Mouse (Mus musculus) activated CD4-positive, CD25-positive, alpha-beta regulatory T cell, adult 4 months (primary cell): ENCODE data around the gene Tmprss4. TPM values are rescaled to one million over a fixed set of nuclear protein-coding genes. Genes with fewer than 3 reads are reported as not detected.

Source experiments
- ATAC-seq: one replicate; pipeline ENCODE4 v1.8.0; 2017
- polyA plus RNA-seq, 2 experiments: library from polyadenylated mRNA; unstranded; fragments of 100-300 nt; shearing (Covaris generic); gene quantifications; one replicate each; pipeline ENCODE4 v1.2.1; 2017

Tmprss4 gene
- not detected for polyA plus RNA-seq

DNA sequence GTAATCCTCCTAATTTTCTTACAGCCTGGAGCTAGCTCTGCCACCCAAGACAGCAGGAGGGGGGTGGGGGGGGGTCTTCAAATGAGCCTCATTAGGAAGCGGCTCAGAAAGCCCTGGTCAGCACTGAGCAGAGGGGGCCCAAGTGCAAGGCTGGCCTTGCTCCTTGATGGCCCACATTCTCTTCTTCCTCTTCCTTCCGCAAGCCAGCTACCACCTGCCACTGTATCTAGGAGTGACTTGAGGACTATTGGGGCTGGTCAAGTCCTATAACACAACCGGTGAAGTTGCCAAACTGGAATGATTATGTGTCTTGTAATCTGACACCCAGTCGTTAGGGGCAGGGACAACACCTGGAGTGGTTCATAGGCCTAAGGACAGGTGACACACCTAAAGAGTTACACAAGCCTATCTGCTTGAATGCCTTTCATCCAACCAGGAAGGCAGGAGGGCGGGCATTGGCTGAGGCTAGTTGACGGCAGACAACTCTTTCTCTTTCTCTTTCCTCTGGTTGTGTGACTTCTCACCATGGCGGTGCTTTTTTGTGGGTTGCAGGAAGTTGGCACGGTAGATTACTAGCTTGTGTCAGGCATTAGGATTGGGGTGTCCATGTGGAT, at the start of gene Tmprss4:
TSS of gene Tmprss4 (minus strand) at position 296 of the 614 bp plus-strand sequence.
- ATAC-seq, result peak; percentile 57

DNA sequence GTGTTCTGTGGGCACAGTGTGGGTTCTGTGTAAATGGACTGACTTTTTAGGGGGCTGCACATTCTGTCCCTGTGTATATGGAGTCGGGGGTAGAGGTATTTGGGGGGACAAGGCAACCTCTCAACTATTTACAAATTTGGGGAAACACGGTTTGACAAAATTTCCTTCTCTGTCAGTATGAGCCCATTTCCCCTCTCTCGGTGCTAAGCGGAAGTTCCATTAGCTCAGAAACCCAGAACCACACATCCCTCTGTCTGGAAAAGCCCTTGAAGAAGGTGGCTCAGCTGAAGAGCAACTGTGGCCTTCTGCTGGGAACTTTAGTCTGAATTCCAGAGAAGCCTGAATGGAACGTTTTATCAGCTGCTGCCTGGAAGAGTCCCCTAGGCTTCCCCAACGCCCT, 48.5 kb upstream of the Tmprss4 start:
- no peak for ATAC-seq

DNA sequence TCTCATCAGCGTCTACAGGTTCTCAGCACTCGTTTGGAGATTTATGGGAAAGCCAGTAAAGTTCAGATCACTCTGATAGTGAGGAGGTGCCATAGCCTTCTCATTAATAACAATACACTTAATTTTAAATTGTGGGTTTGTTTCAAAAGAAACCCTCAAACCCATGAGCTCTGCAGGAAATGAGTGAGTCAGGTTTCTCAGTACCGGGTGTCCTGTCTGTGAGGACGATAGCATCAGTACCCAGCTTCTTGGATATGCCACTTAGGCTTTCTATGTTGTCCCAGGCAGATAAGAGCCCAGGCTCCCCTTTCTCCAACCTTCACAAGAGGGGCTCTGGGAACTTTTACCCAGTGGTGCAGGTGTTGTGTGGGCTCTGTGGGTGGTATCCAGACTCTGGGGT, 48.1 kb upstream of the Tmprss4 start:
- ATAC-seq, result peak; percentile 50

DNA sequence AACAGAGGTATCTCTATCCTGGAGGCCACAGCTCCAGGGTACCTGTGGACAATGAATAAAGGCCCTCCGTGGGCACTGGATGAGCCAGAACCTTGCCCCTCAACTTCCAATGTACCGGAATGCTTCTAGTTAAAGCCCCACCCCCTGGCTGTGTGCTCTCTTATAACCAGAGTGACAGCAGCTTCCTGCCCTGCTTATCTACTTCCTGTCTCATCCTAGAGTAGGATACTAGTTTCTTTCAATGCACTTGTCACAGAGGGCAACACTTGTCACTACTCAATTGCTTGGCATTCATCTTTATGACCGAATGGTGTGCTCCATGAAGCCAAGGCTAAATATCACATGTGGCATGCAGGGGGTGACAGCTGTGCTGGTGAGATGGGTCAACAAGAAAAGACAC, 47.4 kb upstream of the Tmprss4 start:
- ATAC-seq, result peak; percentile 61

DNA sequence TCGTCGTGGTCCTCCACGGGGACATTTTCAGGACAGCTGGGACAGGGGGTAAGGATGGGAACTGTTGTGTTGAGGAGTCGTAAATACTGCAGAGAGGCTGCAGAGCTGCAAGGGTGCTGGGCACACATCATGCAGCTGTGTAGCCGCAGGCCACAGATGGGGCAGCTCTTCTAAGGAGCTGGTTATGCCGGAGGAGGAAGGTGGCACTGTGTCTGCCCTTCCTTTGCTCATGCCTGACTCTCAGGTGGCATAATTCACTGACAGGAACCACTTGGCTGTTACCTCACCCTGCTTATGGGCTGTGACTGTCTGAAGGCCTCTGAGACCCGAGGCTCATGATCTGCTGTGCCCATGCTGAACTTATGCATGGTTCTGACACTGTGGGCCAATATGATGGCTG, 46.4 kb upstream of the Tmprss4 start:
- no peak for ATAC-seq

DNA sequence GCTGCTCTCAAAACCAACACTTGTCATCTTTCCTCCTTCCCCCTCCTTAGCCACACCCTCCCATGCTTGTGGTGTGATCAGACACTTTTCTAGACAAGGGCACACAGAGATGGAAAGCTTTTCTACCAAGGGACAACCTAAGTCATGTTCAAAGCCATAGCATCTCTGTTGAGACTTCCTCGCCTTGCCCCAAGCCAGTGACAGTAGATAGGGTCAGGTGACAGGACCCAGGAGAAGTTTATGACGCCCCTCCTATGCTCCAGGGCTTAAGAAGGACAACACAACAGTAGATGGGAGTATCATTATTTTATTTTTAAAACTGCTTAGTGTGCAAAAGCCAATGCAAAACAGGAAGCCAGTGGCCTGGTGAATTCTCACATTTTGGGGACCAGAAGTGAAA, 43.6 kb upstream of the Tmprss4 start:
- peak; percentile 39 for ATAC-seq

DNA sequence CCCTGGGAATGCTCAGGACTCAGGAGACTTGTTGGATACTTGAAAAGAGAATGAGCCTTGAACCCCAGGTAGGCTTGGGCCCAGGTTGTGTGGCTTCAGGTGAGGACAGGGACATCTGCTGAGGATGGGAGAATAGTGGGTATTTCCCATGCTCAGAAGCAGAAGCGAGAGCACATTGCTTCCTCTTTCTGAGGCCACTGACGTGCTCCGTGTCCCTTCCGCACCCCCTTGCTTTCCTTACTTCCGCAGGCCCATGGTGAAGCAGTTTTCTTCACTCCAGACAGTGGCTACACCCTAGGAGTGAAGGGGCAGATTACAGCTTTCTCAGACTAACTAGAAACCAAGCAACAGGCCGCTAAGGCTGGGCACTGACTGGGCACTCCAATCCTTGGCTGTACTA, 42.2 kb upstream of the Tmprss4 start:
- ATAC-seq, result peak; percentile 56

DNA sequence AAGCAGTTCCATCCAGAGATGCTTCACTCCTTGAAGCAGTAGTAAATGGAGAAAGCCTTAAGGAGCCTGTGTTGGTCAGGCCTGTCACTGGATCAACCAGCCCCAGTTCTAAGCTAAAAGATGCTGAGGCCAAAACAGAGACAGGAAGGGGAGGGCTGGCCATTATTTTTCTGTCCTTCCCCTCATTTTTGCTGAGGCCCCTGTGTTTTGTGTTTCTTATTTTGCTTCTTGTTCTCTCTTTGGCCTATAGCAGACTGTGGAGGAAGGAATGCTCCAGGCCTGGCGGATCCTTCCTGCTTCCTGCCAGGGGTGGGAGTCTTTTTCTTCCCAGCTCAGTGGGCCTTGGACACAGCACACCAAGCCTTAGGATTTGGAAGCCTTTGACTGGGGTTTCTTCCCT, 41.5 kb upstream of the Tmprss4 start:
- ATAC-seq, result no peak

DNA sequence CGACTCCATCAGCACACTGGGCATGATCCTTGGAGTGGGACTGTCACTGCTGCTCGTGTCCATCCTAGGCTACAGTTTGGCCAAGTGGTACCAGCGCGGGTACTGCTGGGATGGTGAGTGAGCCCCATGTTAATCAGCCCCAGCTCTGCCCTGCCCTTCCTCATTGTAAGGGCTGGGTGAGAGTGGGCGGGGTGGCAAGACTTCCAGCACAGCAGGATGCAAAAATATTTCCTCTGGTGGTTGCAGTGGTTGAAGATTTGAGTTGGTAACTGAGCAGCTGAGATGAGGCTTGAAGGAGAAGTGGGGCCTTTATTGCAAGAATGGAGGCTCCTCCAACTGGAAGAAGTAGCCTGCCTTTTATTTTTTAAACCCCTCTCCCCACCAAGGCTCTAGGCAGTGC, 37.5 kb upstream of the Tmprss4 start:
- ATAC-seq, result peak; percentile 71

DNA sequence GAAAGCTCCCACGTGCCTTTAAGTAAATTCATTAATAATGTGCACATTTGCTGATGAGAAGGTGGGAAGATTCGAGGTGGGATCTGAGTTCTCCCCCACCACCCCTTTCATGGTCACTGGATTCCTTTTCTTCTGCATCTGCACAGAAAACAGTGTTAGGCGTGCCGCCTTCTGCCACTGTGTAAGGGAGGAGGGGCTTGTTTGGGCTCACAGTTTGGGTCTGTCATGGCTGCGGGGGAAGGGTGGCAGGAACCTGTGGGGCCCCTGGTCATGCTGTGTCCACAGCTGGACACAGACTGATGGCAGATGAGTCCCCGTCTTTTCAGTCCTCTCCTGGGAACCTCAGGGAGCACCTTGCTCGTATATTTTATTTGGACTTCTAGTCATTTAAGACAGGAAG, 32.9 kb upstream of the Tmprss4 start:
- ATAC-seq, result no peak

DNA sequence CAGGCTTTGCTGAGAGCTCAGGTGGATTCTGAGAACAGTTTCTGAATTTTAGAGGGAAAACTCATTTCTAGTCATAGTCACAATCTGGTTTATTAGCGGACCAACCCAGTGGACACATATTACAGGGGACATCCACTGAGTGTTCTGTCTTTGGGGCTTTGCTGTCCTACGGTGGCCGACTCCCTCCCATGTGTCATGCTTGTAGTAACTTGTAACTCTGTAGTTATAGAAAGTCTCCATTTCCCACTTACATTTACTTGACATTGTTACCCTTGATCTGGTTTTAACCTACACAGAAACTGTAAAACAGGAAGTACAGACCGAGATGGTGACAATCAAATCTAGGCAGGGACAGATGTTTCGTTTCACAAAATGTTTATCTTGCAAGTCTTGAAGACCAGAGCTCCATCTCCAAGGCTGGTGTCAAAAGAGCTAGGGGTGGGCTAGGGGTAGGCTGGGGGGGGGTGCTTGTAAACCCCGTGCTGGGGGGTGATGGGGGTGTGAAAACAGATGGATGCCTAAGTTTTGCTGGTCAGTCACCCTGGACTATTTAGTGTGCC, 31.9 kb upstream of the Tmprss4 start:
- ATAC-seq, result peak; percentile 32

DNA sequence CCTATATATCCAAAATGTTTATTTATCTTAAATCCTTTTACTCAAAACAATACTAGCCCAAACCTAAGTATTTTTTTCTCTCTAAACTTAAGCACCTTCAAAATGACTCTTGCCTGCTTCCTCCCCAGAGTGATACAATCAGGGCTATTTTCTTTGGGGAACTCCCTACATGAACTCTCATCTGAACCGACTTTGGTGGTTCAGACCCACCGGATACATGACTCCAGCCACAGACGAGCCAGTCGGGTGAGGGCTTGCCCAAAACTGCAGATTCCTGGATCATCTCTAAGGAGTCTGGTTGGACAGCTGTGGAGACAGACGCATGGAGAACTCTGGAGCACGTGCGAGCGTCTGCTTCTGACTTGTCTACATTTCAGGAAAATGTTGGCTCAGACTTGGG, 25.5 kb upstream of the Tmprss4 start:
- ATAC-seq, result peak; percentile 89

DNA sequence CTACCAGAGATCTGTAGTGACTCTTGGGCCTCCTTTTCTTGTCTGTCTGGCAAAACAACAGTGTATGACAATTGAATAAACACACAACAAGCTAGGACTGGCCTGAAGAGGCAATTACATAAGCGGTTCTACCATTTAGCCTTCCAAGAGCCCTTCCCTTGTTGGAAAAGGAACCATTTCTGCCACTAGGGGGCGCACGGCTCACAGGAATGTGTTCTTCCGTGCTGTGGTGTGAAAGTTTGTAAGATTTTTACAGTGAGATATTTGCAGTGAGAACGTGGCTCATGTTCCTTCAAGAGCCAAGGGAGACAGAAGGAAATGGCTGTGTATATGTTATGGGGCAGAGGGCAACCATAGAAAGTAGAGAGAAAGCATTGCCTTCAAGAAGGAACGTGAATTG, 17.7 kb upstream of the Tmprss4 start:
- peak; percentile 77 for ATAC-seq

DNA sequence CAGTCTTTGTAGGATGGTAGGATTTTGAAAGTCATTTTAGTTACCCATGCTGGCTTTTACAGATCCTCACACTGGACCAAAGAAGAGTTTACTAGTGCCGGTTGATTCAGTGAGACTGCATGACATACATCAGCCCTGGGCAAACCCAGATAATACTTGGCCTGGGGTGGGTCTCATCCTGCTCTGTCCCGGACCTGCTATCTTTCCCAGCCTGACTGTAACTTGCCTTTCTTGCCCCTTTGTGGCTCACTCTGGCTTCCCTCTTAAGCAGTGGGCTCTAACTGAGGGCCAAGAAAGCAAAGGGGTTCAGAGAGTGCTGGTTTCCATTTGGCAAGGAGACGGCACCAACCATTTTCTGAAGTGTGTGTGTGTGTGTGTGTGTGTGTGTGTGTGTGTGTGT, 15.8 kb upstream of the Tmprss4 start:
- no peak for ATAC-seq

DNA sequence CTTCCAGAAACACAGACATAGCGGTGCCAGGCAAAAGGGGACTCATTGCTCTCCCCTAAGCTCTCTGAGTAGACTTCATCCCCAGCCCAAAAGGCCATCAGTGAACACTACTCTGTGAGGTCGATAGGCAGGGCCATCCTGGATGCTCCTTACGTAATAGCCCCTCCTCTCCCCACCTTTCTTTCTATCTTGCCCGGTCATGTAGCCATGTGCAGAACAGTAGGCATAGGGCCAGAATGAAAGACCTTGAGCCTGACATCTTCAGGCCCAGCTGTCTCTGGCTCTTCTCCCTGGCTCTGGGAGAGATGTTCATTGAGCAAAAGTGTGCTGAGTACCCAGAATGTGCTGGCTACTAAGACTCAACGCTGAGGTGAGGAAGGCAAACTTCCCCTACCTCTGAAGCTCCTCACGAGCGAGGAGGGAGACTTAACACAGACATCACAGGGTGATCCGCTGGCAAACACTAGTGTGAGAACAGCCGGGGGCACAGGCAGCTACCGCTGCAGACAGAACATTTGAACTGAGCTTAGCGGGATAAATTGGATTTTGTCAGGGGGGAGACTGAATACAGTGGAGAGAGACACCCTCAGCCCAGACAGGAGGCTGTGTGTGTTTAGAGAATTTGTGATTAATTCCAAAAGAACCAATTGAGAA, 11.8 kb upstream of the Tmprss4 start:
- no peak for ATAC-seq

DNA sequence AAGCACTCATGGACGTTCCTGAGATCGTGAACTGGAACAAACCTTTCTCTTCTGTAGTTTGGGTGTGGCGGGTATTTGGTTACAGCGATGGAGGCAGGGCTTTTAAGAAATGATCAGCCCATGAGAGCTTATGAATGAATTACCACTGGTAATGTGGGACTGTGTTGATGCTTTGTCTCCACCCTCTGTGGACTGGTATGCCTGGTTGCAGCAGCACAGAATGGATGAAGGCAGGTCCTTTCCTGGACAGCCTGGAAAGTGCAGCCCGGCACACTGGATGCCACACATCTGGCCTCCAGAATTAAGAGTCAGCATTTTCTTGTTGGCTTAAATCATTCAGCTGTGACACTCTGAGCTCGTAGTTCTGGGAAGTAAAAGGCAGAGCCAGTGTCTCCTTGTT, 8.1 kb upstream of the Tmprss4 start:
- no peak for ATAC-seq

DNA sequence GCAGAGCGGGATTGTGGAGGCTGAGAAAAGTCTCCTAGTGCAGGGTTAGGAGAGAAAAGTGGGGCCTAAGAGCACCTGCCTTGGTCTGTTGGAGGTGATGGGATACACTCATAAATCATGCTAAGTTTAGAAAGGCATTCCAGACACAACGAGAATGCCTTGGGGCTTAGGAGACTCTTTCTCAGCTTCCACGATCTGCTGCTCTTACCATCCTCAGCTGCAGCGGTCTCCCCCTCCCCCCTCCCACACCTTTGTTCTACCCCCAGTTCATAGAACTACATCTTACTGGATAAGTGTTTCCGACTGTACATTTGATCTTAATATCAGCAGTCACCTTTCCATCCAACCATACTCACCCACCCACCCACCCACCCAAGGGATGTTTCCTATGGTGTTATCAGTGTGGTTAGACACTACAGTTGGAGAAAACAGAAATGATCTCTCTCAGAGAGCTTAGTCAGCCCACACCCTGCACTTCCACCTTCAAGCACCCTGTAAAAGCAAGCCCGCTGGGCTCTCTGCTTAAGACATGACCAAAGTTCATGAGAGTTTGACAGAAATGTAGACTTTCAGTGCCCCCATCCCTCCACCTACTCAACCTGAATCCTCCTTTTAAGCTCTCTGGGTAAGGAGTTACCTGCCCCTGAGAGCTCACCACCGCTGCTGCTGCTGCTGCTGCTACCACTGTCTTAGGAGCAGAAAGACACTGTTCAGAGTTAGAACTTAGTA, 3.3 kb upstream of the Tmprss4 start:
- peak; percentile 54 for ATAC-seq

DNA sequence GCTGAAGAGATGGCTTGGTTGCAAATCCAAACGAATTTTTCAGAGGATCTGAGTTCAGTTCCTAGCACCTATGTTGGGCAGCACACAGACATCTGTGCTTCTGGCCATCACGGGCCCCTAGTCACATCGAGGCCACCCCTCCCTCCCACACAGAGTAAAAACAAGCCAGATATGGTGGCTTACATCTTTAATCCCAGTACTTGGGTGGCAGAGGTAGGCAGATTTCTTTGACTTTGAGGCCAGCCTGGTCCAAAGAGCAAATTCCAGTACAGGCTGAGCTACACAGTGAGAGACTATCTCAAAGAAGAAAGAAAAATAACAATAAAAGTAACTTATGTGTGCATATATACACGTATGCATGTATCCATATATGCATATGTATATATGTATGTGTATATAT, 2.2 kb upstream of the Tmprss4 start:
- ATAC-seq, result no peak

DNA sequence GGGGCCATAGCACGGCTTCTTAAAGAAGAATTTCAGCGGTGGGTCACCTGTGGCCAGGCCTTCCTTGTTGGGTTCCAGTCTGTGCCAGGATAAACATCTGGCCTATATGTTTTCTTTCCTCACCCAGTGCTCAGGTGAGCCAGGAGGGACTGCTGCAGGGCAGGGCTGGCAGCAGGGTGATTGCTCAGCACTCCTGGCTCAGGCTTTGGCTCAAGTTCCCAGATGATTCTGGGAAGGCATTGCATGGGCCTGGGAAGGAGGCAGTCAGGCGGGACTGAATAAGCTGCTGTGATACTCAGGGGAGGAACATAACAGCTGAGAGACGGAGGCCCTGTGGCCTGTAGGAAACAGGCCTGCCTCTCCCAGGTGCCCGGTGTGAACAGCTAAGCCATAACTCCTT, 1.3 kb upstream of the Tmprss4 start:
- ATAC-seq, result no peak

DNA sequence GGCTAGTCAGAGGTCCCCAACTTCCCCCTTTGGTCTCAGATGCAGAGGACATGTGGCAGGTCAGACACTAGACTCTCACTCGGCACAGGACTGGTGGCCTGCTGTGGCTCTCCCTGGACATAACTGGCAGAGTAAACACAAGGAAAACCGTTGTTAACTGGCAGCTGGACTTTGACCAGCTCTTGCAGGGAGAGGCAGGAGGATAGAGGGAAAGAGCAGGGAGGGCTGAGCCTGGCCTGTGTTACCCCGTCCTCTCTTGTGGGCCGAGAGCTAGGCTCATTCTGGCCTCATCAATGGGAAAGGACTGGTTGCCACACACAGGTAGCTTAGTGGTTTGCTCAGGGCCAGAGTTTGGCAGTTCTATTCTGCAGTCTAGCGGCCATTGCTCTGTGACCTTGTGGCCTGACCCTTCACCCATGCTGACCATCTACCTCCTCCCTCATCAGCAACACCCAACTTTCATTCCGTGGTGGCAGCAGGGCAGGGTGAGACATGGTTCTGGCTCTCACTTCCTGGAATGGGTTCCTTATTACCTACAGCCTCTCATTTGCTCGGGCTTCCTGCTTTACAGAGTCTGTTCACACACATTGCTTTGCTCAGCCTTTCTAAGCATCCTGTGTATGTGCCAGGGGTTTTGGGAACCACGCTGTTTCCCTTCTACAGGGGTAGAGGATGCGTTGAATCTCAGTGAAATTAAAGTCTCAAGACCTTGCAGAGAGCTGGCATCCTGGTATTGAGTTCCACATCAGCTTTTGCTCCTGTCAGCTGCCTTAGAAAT, 1.7 kb downstream of the Tmprss4 start:
- peak; percentile 21 for ATAC-seq

DNA sequence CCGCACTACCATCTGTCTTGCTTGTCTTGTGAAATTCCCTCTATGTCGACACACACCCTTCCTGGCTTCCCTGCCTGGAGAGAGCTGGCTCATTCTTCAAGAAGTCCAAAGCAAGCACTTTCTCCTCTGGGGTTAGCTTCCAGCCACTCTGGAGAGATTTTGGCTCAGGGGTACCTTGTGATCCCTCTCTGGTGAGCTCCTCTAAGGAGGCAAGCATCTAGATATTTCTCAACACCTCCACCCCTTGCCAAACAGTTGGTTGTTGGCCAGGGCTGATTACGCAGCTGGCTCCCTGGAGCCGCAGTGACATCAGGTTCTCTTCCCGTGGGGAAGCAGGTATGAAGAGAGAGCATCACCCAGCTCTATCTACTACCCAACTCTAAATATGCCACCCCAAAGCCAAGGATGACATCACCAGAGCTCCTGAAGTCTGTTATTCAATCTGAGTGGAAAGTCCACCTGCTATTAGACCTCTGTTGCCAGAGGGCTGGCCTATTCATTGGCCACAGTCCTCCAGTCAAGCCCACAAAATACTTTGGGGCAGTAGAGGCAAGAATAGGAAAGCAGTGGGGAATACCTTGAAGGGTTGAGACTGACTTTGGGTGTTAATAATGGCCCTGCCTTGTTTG, 2.5 kb downstream of the Tmprss4 start:
- ATAC-seq, result no peak

DNA sequence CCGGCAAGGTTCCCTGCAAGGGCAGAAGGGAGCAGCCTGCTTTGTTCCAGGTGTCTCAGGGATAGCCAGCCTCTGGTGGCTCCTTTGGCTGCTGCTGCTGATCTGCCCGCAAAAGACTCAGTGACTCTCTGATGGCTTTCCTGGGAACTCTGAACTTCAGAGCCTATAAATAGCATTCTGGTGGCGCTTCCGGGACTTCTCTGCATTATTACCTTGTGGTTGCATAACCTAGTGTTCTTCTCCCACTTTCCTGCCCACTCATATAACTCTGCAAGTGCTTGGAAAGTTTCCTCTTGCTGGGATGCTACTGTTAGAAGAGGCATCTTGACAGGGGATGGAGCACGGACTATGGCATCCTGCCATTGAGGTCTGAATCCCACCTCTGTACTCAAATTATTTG, 6.3 kb downstream of the Tmprss4 start:
- ATAC-seq, result no peak
